ENCODE assay signal across 24 mouse cellular contexts in the genomic region with DNA sequence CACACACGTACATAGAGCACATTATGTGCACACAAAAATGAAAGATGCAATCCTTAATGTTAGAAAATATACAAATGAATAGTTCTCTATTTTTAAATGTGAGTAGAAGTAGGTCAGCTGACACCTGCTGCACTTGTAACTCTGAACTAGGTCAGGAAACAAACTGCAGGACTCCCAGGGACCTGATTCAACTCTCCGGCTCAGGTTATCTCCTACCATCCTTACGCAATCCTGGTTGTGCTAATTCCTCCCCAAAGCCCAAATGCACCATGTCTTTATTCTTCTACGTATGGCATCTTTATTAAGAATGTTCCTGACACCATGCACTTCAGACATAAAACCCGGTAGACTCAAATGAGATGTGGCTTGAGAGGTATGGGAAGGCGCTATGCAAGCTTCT. TPM values are rescaled to one million over a fixed set of nuclear protein-coding genes. Genes with fewer than 3 reads are reported as not detected.
"Had no signal": no experiment of that assay in that cellular context is flagged by ENCODE, and none has a peak within 500 bp of the region (broad histone marks: within the 10 kb centered on the region; RNA-seq: fewer than 3 reads in every experiment).

No protein-coding gene starts in this region.

- H3K4me2 ChIP-seq: limb, embryonic 13.5 days; liver, embryonic 13.5 days; lung, embryonic 15.5 days; midbrain, embryonic 13.5 days; neural tube, embryonic 13.5 days had no signal

- H3K27ac ChIP-seq: kidney, postnatal 0 days; layer of hippocampus, adult 2 months; limb, embryonic 10.5 days; limb, embryonic 13.5 days; liver, embryonic 13.5 days; lung, embryonic 15.5 days; midbrain, embryonic 10.5 days; midbrain, embryonic 13.5 days; neural tube, embryonic 13.5 days had no signal

- DNase-seq: kidney, adult 2 months; kidney, postnatal 25 days; layer of hippocampus, adult 9-11 months; liver, embryonic 13.5 days; lung, adult 18-20 months; lung, postnatal 10 days; lung, postnatal 36 days; retina, postnatal 1 day; right cerebral cortex, postnatal 25 days; thymus, adult 18-20 months; thymus, postnatal 25 days had no signal

- H3K9ac ChIP-seq: limb, embryonic 13.5 days; liver, embryonic 13.5 days; lung, embryonic 15.5 days; midbrain, embryonic 13.5 days; neural tube, embryonic 13.5 days had no signal

- H3K27me3 ChIP-seq: limb, embryonic 13.5 days; liver, embryonic 13.5 days; lung, embryonic 15.5 days; megakaryocyte, embryonic 14.5 days; midbrain, embryonic 13.5 days; neural tube, embryonic 13.5 days had no signal

- H3K9me3 ChIP-seq: limb, embryonic 10.5 days; limb, embryonic 13.5 days; liver, embryonic 13.5 days; lung, embryonic 15.5 days; megakaryocyte, embryonic 14.5 days; midbrain, embryonic 10.5 days; midbrain, embryonic 13.5 days; neural tube, embryonic 13.5 days had no signal

- H3K4me3 ChIP-seq: layer of hippocampus, adult 2 months; limb, embryonic 10.5 days; limb, embryonic 13.5 days; liver, embryonic 13.5 days; lung, embryonic 15.5 days; megakaryocyte, embryonic 14.5 days; midbrain, embryonic 10.5 days; midbrain, embryonic 13.5 days; myocyte; neural tube, embryonic 13.5 days had no signal

- H3K36me3 ChIP-seq: limb, embryonic 10.5 days; liver, embryonic 13.5 days; lung, embryonic 15.5 days; midbrain, embryonic 10.5 days; midbrain, embryonic 13.5 days; neural tube, embryonic 13.5 days had no signal

- ATAC-seq: intestine, postnatal 0 days; midbrain, embryonic 13.5 days; midbrain, embryonic 16.5 days had no signal

- H3K4me1 ChIP-seq: liver, embryonic 13.5 days; megakaryocyte, embryonic 14.5 days had no signal

RNA-seq across cellular contexts. Expression of a gene that starts 15.3 kb away (rescaled TPM):
- total RNA-seq: neutrophil, adult 5-6 weeks had no signal
